In genomic region chr13:115880616-115881015, GRCm38 (mm10) we compare ENCODE assay signal across 14 mouse cellular contexts.
"Had no signal": no experiment of that assay in that cellular context is flagged by ENCODE, and none has a peak within 500 bp of the region (broad histone marks: within the 10 kb centered on the region; RNA-seq: fewer than 3 reads in every experiment).

No protein-coding gene starts in this region.

- ATAC-seq: midbrain, embryonic 15.5 days had no signal

- H3K27me3 ChIP-seq: midbrain, embryonic 15.5 days; neural tube, embryonic 13.5 days had no signal

- H3K4me2 ChIP-seq: midbrain, embryonic 15.5 days; neural tube, embryonic 13.5 days had no signal

- H3K36me3 ChIP-seq: midbrain, embryonic 10.5 days; midbrain, embryonic 15.5 days; neural tube, embryonic 13.5 days had no signal

- DNase-seq: kidney, adult 11 months; kidney, adult 9 months; kidney, postnatal 36 days; layer of hippocampus, adult 9-11 months; lung, adult 18-20 months; lung, postnatal 4 days; retina, postnatal 1 day; right cerebral cortex, postnatal 4 days; spleen, adult 18-20 months; thymus, adult 18-20 months; thymus, postnatal 14 days had no signal

- H3K4me3 ChIP-seq: midbrain, embryonic 10.5 days; midbrain, embryonic 15.5 days; neural tube, embryonic 13.5 days had no signal
